Mouse (Mus musculus) naive thymus-derived CD4-positive, alpha-beta T cell, adult 2 months (primary cell): ENCODE measurements around the gene Snap91.

ENCODE experiments used
- DNase-seq: peaks from one replicate; pipeline ENCODE4 v3.0.0-alpha.2; 2011; ENCODE audit warnings: low read depth

The Snap91 gene

DNA sequence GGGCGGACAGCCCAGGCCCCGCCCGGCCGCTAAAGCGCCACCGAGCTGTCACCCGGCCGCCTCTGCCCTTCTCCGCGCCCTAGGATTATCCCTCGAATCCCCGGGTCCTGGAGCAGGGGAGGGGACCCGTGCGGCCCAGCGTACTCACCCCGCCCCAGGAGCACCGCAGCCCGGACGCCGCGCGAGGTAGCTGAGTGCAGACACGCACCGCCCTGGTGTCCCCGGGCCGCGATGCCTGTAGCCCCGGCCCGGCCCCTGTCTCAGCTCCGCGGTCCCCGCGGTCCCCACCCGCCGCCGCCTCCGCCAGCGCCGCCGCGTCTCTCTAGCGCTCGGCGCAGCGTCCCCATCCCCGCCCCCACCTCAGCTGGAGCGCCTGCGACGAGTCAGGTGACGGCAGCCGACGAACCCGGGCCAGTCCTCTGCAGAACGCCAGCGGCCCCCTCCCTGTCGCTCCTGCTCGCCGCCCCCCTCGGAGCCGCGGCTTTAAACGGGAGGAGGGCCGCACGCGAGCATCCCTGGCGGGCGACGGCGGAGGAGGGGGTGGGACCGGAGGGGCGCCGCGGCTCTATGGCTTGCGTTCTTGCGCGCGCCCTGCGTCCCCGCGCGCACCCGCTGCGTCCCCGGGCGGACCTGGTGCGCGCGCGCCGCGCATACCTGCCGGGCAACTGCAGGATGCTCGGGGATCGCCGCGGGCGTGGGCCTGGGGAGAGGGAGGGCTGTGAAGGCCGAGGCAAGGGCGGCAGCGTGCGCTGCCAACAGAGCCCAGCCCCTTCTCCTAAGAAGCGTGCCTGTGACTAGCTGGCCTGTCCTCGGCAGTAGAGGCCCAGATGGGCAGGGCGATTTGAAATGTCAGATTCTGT is at the start of gene Snap91:
Gene Snap91 (minus strand): TSS at position 542 of the 860 bp plus-strand sequence.
- no peak for DNase-seq

DNA sequence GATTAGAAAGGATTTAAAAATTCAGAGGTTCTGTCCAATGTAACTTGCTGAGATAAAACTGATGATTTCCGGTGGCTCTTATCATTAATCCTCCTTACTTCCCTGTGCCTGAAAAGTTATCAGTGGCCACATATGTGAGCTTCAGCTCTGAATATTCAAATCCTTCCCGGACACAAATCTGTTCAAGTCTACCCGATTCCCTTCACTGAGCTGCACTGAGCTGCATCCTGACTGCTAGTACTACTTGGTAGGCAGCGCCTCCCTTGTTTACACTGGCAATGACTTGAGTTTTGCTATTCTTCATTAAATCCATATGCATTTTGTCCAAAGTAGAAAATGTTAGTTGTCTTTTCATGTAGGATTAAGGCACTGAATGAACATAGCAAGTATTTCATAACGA is 46.1 kb upstream of the Snap91 start:
- no peak for DNase-seq

GRCm38 (mm10) chr9:86925688-86926087 is 45.2 kb upstream of the Snap91 start:
- DNase-seq = no peak

DNA sequence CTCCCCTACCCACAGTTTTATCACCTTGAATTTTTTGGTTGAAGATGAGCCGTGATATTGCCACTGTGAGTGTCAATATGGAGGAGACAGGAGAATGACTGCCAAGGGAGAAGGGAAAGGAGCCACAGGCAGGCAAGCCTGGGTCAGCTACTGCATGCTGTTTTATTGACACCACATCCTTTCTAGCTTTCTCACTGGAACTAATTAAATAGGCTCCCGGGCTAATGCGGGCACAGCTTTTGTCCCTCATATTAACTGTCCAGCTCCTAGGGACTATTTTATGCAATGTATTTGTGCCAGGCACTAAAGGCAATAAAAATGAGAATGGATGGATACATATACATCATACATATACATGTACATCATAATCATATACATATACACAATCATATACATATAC is 42.0 kb upstream of the Snap91 start:
- DNase-seq = no peak

DNA sequence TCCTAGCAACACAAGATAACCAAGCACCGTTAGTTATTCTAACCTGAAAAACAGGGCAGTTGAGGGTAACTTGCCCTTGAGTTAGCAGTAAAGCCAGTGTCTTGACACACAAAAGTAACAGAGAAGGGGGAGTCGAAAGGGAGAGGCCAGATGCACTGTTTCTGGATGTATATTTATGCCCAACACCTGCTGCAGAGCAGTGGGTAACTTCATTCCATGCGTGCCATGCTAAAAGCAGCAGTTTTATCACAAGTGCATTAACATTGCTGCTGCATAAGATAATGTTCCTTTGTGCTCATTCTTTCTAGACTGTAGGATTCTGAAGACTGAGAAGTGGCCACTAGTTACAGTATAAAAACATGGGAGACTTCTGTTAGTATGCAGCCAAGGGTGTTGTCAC is 36.1 kb upstream of the Snap91 start:
- DNase-seq = no peak

DNA sequence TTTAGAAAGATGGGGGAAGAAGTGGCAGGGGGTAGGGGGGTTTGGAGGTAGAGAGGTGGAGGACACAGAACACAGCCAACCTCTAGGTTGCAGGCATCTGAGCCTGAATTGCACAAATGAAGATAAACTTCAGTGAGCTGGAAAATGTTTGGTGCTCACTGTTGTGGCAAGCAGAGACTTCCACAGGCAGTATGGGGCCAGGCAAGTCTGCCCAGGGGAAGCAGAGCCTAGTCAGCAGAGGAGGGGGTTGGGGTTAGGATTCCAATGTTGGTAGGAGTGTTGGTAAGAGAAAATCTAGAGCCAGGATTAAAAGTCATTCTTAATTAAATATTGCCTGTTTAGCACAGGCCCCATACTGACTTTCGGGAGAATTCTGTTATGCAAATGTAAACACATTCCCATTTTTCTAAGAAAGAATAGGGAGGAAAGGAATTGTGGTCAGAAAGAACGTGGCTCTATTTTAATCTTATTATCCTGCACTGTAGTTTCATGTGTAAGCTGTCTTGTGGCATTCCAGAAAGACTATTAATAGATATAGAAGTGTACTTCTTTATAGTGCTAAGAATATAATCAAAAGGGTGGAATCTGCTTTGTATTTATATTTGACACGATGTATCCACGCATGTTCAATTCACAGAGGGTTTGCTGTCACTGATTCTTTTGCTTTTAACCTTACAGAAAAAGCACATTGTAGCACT is 19.2 kb upstream of the Snap91 start:
- no peak for DNase-seq

DNA sequence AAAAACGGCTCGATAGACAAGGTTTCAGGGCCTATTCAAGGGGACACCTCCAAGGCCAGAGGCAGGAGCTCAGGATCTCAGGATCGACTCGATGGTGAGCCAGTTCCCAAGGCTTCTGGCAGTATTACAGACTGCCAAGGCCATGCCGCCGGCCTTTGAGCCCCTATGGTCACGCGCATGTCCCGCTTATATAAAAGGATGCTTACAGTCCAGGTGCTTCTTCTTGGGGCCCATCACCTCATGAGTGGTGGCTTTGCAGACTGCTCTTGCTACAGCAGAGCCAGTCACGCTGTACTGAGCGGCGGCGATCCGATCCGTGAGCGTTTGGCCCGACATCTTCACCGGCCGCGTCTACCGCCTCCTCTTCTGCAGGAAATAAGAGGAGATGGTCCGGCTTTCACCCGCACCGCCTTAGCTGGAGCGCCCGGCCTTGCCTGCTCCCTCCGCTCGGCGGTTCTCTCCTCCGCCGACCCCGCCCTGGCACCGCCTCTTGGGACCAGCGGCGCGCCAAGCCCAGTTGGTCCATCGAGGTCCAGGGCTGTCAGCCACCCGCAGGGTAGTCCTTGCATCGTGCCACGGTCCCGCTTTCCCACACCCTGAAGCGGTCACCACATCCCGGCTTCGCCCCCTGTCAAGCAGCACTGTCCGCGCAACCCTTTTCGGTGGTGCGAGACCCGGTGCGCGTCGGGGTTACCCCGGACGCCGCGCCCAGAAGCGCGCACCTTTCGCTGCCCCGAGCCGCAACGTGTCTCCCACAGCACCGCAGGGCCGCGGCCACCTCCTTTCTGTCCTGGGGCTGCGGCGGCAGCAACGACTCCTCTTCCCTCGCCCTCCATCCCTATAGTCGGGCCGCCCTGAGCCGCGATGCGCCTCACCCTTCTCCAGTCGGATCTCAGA is 990 bp downstream of the Snap91 start:
- DNase-seq = no peak

- DNase-seq = no peak
These were observed 1.7 kb downstream of the Snap91 start for GRCm38 (mm10) chr9:86878716-86879115.

DNA sequence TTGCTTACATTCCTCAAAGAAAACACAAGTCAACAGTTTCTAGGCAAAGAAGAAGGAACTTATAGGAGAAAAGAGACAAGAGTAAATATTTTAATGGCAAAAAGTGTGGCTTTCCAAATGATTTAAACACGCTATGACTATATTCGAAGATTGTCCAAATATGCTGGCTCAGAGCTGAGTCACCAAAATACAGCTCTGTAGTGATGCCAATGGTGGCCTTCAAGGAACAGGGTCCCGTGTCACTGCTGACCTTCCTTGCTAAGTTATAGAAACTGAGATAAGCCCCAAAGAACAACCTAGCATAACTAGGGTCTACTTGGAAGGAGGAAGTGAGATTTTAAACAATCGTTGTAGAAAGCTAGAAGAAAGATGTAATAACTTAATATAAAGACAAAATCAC is 6.8 kb downstream of the Snap91 start:
- no peak for DNase-seq

DNA sequence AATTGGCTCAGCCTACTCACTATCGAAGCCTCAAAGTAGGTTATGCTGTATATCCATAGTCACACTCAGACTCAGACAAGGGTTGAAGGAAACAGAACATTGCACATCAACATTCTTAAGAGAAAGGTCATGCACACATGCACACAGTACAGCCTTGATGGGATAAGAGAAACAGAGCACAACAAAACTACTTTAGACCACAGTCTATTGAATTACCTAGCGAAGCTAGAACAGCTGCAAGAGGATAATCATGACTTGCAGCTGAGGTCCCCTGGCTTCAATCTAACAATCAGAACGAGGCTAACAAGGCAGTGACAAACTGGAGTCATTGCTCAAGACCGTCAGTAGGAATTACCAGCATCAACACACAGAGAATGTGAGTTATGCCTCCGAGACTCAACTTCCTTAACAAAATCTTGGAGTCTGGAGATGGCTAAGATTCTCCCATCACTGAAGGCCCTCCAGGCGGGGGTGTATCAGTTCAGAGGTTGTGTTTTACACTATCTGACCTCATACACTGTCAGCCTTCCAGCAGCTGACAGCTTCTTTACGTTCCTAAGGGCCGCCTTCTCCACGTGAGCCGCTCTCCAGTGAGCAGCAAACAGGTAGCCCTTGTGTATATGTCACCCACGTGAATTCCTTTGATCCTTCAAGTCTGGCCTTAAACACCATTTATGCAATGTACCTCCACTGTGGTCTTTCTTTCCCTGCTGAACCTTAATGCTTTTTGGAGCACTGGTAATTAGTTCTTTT is 10.7 kb downstream of the Snap91 start:
- no peak for DNase-seq

DNA sequence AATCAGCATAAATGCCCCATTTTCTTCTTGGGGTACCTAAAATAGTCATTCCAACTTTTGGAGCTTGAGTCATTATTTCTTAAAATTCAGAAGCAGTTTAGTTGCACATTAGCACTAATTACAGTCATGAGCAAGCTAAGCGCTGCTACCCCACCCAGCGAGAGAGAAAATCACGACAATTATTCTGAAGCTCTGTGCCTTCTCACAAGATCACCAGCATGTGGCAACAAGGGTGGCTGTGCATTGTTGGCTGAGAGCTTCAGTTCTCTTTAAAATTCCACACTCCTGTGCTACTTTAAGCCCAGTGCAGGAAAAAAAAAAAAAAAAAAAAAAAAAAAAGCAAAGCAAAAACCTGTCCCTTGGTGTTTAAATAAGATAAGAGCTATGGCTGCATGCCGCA is 22.4 kb downstream of the Snap91 start:
- DNase-seq = no peak

- no peak for DNase-seq
These were observed 22.8 kb downstream of the Snap91 start for GRCm38 (mm10) chr9:86857626-86858025.

- no peak for DNase-seq
These were observed 27.6 kb downstream of the Snap91 start for GRCm38 (mm10) chr9:86852861-86853260.

GRCm38 (mm10) chr9:86851689-86852088 is 28.8 kb downstream of the Snap91 start:
- DNase-seq = no peak

- no peak for DNase-seq
These were observed 29.8 kb downstream of the Snap91 start for GRCm38 (mm10) chr9:86850452-86851207.

- DNase-seq = no peak
These were observed 36.6 kb downstream of the Snap91 start for GRCm38 (mm10) chr9:86843747-86844353.

- DNase-seq = no peak
These were observed 50.7 kb downstream of the Snap91 start for GRCm38 (mm10) chr9:86829792-86830191.

DNA sequence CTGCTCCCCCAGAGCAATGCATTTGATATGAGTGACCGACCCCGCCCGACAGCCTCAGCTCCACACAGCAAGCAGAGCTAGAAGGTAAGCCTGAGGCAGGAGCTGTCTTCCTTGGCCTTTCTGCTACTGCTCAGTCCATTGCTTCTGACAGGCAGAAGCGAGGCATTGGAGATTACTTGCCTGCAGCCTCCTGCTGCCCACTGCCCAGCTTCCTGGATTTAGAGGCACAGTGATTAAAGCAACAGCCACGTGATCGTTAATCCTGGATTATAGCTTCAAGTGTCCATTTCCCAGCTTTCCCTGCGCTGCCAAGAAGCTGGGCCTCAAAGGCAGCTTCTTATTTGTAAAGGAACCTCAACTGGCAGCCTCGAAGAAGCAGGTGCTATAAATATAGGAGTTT is 51.4 kb downstream of the Snap91 start:
- DNase-seq = no peak

DNA sequence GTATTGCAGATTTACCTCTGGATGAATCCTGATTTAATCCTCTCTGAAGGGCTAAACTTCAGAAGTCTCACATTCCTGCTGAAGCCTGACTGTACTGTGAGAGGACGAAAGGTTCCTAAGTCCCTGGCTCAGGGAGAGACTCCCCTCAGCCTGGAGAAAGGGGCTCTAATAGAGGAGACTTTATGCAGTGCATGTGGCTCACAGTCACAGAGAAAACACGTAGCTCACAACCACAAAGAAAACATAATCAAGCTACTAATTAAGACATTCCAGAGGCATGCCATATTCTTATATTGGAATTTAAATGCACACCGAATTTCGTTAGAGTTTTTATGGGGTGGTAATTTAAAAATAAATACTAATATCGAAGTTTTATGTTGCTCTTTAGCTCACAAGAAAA is 61.1 kb downstream of the Snap91 start:
- DNase-seq = no peak

- no peak for DNase-seq
These were observed 62.8 kb downstream of the Snap91 start for GRCm38 (mm10) chr9:86817673-86818072.

GRCm38 (mm10) chr9:86814340-86814739 is 66.1 kb downstream of the Snap91 start:
- no peak for DNase-seq
